Mouse (Mus musculus) heart, embryonic 16.5 days (tissue): ENCODE results near the gene Olfr523. TPM values are rescaled to one million over a fixed set of nuclear protein-coding genes. Genes with fewer than 3 reads are reported as not detected.

Experiments
- ATAC-seq: fragments of 200-750 bp; cut with Nextera tagmentation; replicated peaks from 2 replicates; pipeline ENCODE4 v1.8.0; 2017; ENCODE audit warnings: moderate number of reproducible peaks; ENCODE audit not compliant: insufficient read depth, low FRiP score; ENCODE audit errors: extremely low read depth
- H3K27ac ChIP-seq: fragments of 300-500 bp; sonication (generic); 2 replicates; pipeline ENCODE4 v1.5.1; 2014; ENCODE audit warnings: mild to moderate bottlenecking, low read length, control low read depth, moderate library complexity
- H3K27me3 ChIP-seq: fragments of 300-500 bp; sonication (generic); 2 replicates; pipeline ENCODE4 v1.6.1; 2014; ENCODE audit warnings: low read length, mixed read lengths; ENCODE audit not compliant: control insufficient read depth, insufficient read depth
- H3K36me3 ChIP-seq: fragments of 300-500 bp; sonication (generic); 2 replicates; pipeline ENCODE4 v1.6.1; 2014; ENCODE audit not compliant: control insufficient read depth, insufficient read depth
- H3K4me1 ChIP-seq: fragments of 300-500 bp; sonication (generic); 2 replicates; pipeline ENCODE4 v1.6.1; 2014; ENCODE audit warnings: low read length, mixed read lengths; ENCODE audit not compliant: control insufficient read depth, insufficient read depth
- H3K4me2 ChIP-seq: fragments of 300-500 bp; sonication (generic); 2 replicates; pipeline ENCODE4 v1.6.1; 2014; ENCODE audit warnings: low read depth, mild to moderate bottlenecking, control low read depth, low read length
- H3K4me3 ChIP-seq: fragments of 300-500 bp; sonication (generic); 2 replicates; pipeline ENCODE4 v1.5.1; 2014; ENCODE audit warnings: mild to moderate bottlenecking, control low read depth, low read length
- H3K9ac ChIP-seq: fragments of 300-500 bp; sonication (generic); 2 replicates; pipeline ENCODE4 v1.6.1; 2014; ENCODE audit warnings: low read length, control low read depth
- H3K9me3 ChIP-seq: fragments of 300-500 bp; sonication (generic); replicated peaks from 2 replicates; pipeline ENCODE4 v1.6.1; 2016; ENCODE audit warnings: low read length; ENCODE audit not compliant: control insufficient read depth
- WGBS: fragments of 180-500 bp; shearing (Covaris S2); extraction: QIAGEN DNeasy Blood & Tissue Kit; methylation state at CpG from one replicate; pipeline ENCODE4 v1.1.7; 2014; 5-methylcytosine and 5-hydroxymethylcytosine counted together
- polyA plus RNA-seq: library from polyadenylated mRNA; unstranded; fragments of >200 nt; fragmentation: Nextera tagmentation; extraction: Ambion mirVana; gene quantifications from 2 replicates; pipeline ENCODE4 v1.2.1, GENCODE M21; 2015

Olfr523 gene
- polyA plus RNA-seq, 1 experiment from 2014 or later, result not detected

GRCm38 (mm10) chr7:140167950-140168349 lies 5.1 kb upstream of the Olfr523 start:
- Histone ChIP-seq H3K27me3 (no peaks in the 10 kb centered on the region), H3K4me3 (no peak overlapping the region), H3K9ac (no peak overlapping the region), H3K27ac (no peak overlapping the region), H3K36me3 (no peaks in the 10 kb centered on the region), H3K4me2 (no peak overlapping the region), H3K9me3 (0 out of 2 replicates have a peak, but pooled peaks cover 2% of the 10 kb centered on the region), H3K4me1 (no peaks in the 10 kb centered on the region)
- ATAC-seq, result no peak
- WGBS, result 58% methylated on average over 1 of the region's 1 CpGs

GRCm38 (mm10) chr7:140169386-140169785 lies 3.6 kb upstream of the Olfr523 start:
- Histone ChIP-seq H3K4me2 (no peak overlapping the region), H3K9me3 (0 out of 2 replicates have a peak, but pooled peaks cover 2% of the 10 kb centered on the region), H3K27ac (no peak overlapping the region), H3K27me3 (no peaks in the 10 kb centered on the region), H3K4me1 (no peaks in the 10 kb centered on the region), H3K36me3 (no peaks in the 10 kb centered on the region), H3K4me3 (no peak overlapping the region), H3K9ac (no peak overlapping the region)
- ATAC-seq, result no peak
- 74% methylated on average over 4 of the region's 4 CpGs for WGBS

- 0 out of 2 replicates have a peak, but pooled peaks cover 2% of the 10 kb centered on the region for H3K9me3 ChIP-seq
- no peaks in the 10 kb centered on the region for H3K36me3 ChIP-seq
- H3K9ac ChIP-seq, result no peak overlapping the region
- H3K27me3 ChIP-seq, result no peaks in the 10 kb centered on the region
- WGBS, result 87% methylated on average over 3 of the region's 3 CpGs
- no peak overlapping the region for H3K4me2 ChIP-seq
- H3K27ac ChIP-seq, result no peak overlapping the region
- no peak for ATAC-seq
- H3K4me3 ChIP-seq, result no peak overlapping the region
- no peaks in the 10 kb centered on the region for H3K4me1 ChIP-seq
Observed at GRCm38 (mm10) chr7:140170863-140171262, 2.2 kb upstream of the Olfr523 start.

- ATAC-seq, result no peak
- H3K27me3 ChIP-seq, result no peaks in the 10 kb centered on the region
- H3K4me3 ChIP-seq, result no peak overlapping the region
- WGBS, result 89% methylated on average over 2 of the region's 2 CpGs
- H3K4me1 ChIP-seq, result no peaks in the 10 kb centered on the region
- no peak overlapping the region for H3K4me2 ChIP-seq
- H3K36me3 ChIP-seq, result no peaks in the 10 kb centered on the region
- no peak overlapping the region for H3K27ac ChIP-seq
- no peak overlapping the region for H3K9ac ChIP-seq
- H3K9me3 ChIP-seq, result no peaks in the 10 kb centered on the region
Observed at GRCm38 (mm10) chr7:140179176-140179575, 6.2 kb downstream of the Olfr523 start.

- Histone ChIP-seq H3K4me3 (no peak overlapping the region), H3K9me3 (no peaks in the 10 kb centered on the region), H3K36me3 (no peaks in the 10 kb centered on the region), H3K27ac (no peak overlapping the region), H3K4me1 (no peaks in the 10 kb centered on the region), H3K27me3 (no peaks in the 10 kb centered on the region), H3K9ac (no peak overlapping the region), H3K4me2 (no peak overlapping the region)
- no peak for ATAC-seq
- 70% methylated on average over 2 of the region's 2 CpGs for WGBS
Observed at GRCm38 (mm10) chr7:140180692-140181091, 7.7 kb downstream of the Olfr523 start.

- H3K9me3 ChIP-seq, result no peaks in the 10 kb centered on the region
- no peak for ATAC-seq
- H3K27ac ChIP-seq, result no peak overlapping the region
- H3K4me2 ChIP-seq, result no peak overlapping the region
- no peaks in the 10 kb centered on the region for H3K36me3 ChIP-seq
- no peak overlapping the region for H3K4me3 ChIP-seq
- H3K4me1 ChIP-seq, result no peaks in the 10 kb centered on the region
- H3K27me3 ChIP-seq, result no peaks in the 10 kb centered on the region
- WGBS, result 78% methylated on average over 4 of the region's 4 CpGs
- no peak overlapping the region for H3K9ac ChIP-seq
Observed at GRCm38 (mm10) chr7:140184206-140184605, 11.2 kb downstream of the Olfr523 start.

- WGBS, result 60% methylated on average over 18 of the region's 18 CpGs
- Histone ChIP-seq H3K9ac (no peak overlapping the region), H3K27ac (no peak overlapping the region), H3K4me3 (no peak overlapping the region), H3K27me3 (no peaks in the 10 kb centered on the region), H3K4me1 (no peaks in the 10 kb centered on the region), H3K36me3 (no peaks in the 10 kb centered on the region), H3K4me2 (no peak overlapping the region), H3K9me3 (no peaks in the 10 kb centered on the region)
- no peak for ATAC-seq
Observed at GRCm38 (mm10) chr7:140186646-140187620, 13.9 kb downstream of the Olfr523 start.

GRCm38 (mm10) chr7:140187721-140188390 lies 14.8 kb downstream of the Olfr523 start:
- Histone ChIP-seq H3K27me3 (no peaks in the 10 kb centered on the region), H3K9me3 (no peaks in the 10 kb centered on the region), H3K4me3 (no peak overlapping the region), H3K36me3 (no peaks in the 10 kb centered on the region), H3K4me1 (no peaks in the 10 kb centered on the region), H3K9ac (no peak overlapping the region), H3K27ac (no peak overlapping the region), H3K4me2 (no peak overlapping the region)
- no peak for ATAC-seq
- 80% methylated on average over 7 of the region's 7 CpGs for WGBS
